Mouse (Mus musculus) frontal cortex, adult (tissue): ENCODE measurements at regions not wholly inside any gene's neighbourhood (a gene's known extent, or its start where the extent isn't known, plus 50 kb on each side); places are given as distances from the start of the nearest gene placed in this dataset.

ENCODE experiments used
- ATAC-seq: cut with Nextera tagmentation; 2 replicates; pipeline ENCODE4 v1.9.2; 2017; ENCODE audit warnings: mild to moderate bottlenecking, moderate library complexity, mixed read lengths; ENCODE audit not compliant: low TSS enrichment

GRCm38 (mm10) chr6:99898077-99898476, 171.9 kb upstream of the Prok2 start:
- no peak for ATAC-seq

- no peak for ATAC-seq
These were observed 169.4 kb upstream of the Prok2 start for GRCm38 (mm10) chr6:99895558-99895957.

- no peak for ATAC-seq
These were observed 167.7 kb upstream of the Prok2 start for GRCm38 (mm10) chr6:99893936-99894335.

- ATAC-seq, result no peak
These were observed 166.0 kb upstream of the Prok2 start for GRCm38 (mm10) chr6:99892204-99892603.

- ATAC-seq, result no peak
These were observed 165.6 kb upstream of the Prok2 start for GRCm38 (mm10) chr6:99891790-99892189.

- no peak for ATAC-seq
These were observed 164.6 kb upstream of the Prok2 start for GRCm38 (mm10) chr6:99890805-99891204.

- no peak for ATAC-seq
These were observed 162.9 kb upstream of the Prok2 start for GRCm38 (mm10) chr6:99889055-99889454.

- ATAC-seq, result no peak
These were observed 161.7 kb upstream of the Prok2 start for GRCm38 (mm10) chr6:99887904-99888303.

- ATAC-seq, result 0 out of 2 replicates have a peak, but pooled peaks have one; percentile 16
These were observed 158.6 kb upstream of the Prok2 start for GRCm38 (mm10) chr6:99884755-99885154.

GRCm38 (mm10) chr6:99884054-99884453, 157.9 kb upstream of the Prok2 start:
- ATAC-seq, result peak; percentile 87

- no peak for ATAC-seq
These were observed 155.4 kb upstream of the Prok2 start for GRCm38 (mm10) chr6:99881606-99882005.

GRCm38 (mm10) chr6:99874852-99875251, 148.7 kb upstream of the Prok2 start:
- no peak for ATAC-seq

GRCm38 (mm10) chr6:99874029-99874428, 147.8 kb upstream of the Prok2 start:
- ATAC-seq, result no peak

GRCm38 (mm10) chr6:99866061-99866460, 139.9 kb upstream of the Prok2 start:
- no peak for ATAC-seq

GRCm38 (mm10) chr6:99864949-99865348, 138.8 kb upstream of the Prok2 start:
- ATAC-seq, result peak; percentile 65

- ATAC-seq, result no peak
These were observed 137.2 kb upstream of the Prok2 start for GRCm38 (mm10) chr6:99863418-99863817.

- ATAC-seq, result no peak
These were observed 131.2 kb upstream of the Prok2 start for GRCm38 (mm10) chr6:99857411-99857810.

GRCm38 (mm10) chr6:99853716-99854115, 127.5 kb upstream of the Prok2 start:
- no peak for ATAC-seq

GRCm38 (mm10) chr6:99850706-99851105, 124.5 kb upstream of the Prok2 start:
- no peak for ATAC-seq

- ATAC-seq, result no peak
These were observed 119.3 kb upstream of the Prok2 start for GRCm38 (mm10) chr6:99845508-99845846.

GRCm38 (mm10) chr6:99844775-99845507, 118.7 kb upstream of the Prok2 start:
- no peak for ATAC-seq

GRCm38 (mm10) chr6:99843507-99843906, 117.3 kb upstream of the Prok2 start:
- ATAC-seq, result no peak

GRCm38 (mm10) chr6:99842723-99843122, 116.5 kb upstream of the Prok2 start:
- ATAC-seq, result no peak

- no peak for ATAC-seq
These were observed 114.6 kb upstream of the Prok2 start for GRCm38 (mm10) chr6:99840823-99841222.
